Mouse (Mus musculus): ENCODE results near the gene Zdhhc18. TPM values are rescaled to one million over a fixed set of nuclear protein-coding genes. Genes with fewer than 3 reads are reported as not detected.

The Zdhhc18 gene
- polyA plus RNA-seq (2012; ENCODE audit: low replicate concordance): 85.1 and 90.5 TPM in 2 replicates

GRCm38 (mm10) chr4:133649989-133650699 lies at the start of gene Zdhhc18:
TSS of gene Zdhhc18 (minus strand) at chr4:133650154.

GRCm38 (mm10) chr4:133671881-133672844 lies 22.2 kb upstream of the Zdhhc18 start, which contains the start of gene Pigv:
TSS of gene Pigv (minus strand) at chr4:133672647.

GRCm38 (mm10) chr4:133601721-133602218 lies 48.2 kb downstream of the Zdhhc18 start, which contains the start of gene Sfn:
TSS of gene Sfn (minus strand) at chr4:133602168.

GRCm38 (mm10) chr4:133584059-133584951 lies 65.6 kb downstream of the Zdhhc18 start, which contains the start of gene Gpn2:
TSS of gene Gpn2 (plus strand) at chr4:133584362.

GRCm38 (mm10) chr4:133574070-133574842 lies 75.7 kb downstream of the Zdhhc18 start, which contains the start of gene Gpatch3:
TSS of gene Gpatch3 (plus strand) at chr4:133574745.

Other genes starting within 250 kb of the Zdhhc18 start
- gene Tent5b, start 170.0 kb downstream of the Zdhhc18 start, polyA plus RNA-seq (2012; ENCODE audit: low replicate concordance): 0.13 and 0.15 TPM in 2 replicates
- 0.28 and 0.34 TPM in 2 replicates for gene Trnp1, start 151.6 kb downstream of the Zdhhc18 start, polyA plus RNA-seq (2012; ENCODE audit: low replicate concordance)
- gene Kdf1, start 131.2 kb downstream of the Zdhhc18 start, polyA plus RNA-seq (2012; ENCODE audit: low replicate concordance): 0.30 and 1.2 TPM in 2 replicates
- 165 and 264 TPM in 2 replicates for gene Nudc, start 104.2 kb downstream of the Zdhhc18 start, polyA plus RNA-seq (2012; ENCODE audit: low replicate concordance)
- gene Nr0b2, start 96.8 kb downstream of the Zdhhc18 start, polyA plus RNA-seq (2012; ENCODE audit: low replicate concordance): 0.52 and 0.95 TPM in 2 replicates
- 9.5 and 9.9 TPM in 2 replicates for gene Gpatch3, start 75.4 kb downstream of the Zdhhc18 start, polyA plus RNA-seq (2012; ENCODE audit: low replicate concordance)
- gene Gpn2, start 65.8 kb downstream of the Zdhhc18 start, polyA plus RNA-seq (2012; ENCODE audit: low replicate concordance): 41.9 and 70.4 TPM in 2 replicates
- gene Sfn, start 48.0 kb downstream of the Zdhhc18 start, polyA plus RNA-seq (2012; ENCODE audit: low replicate concordance): 7.2 and 9.9 TPM in 2 replicates
- 14.1 and 14.3 TPM in 2 replicates for gene Pigv, start 22.5 kb upstream of the Zdhhc18 start, polyA plus RNA-seq (2012; ENCODE audit: low replicate concordance)
- 95.3 and 252 TPM in 2 replicates for gene Arid1a, start 106.6 kb upstream of the Zdhhc18 start, polyA plus RNA-seq (2012; ENCODE audit: low replicate concordance)
- gene Rps6ka1, start 237.6 kb upstream of the Zdhhc18 start, polyA plus RNA-seq (2012; ENCODE audit: low replicate concordance): 45.3 and 63.8 TPM in 2 replicates

Data from leukemia stem cell, adult 10-12 weeks (primary cell).